Mouse (Mus musculus) lung, postnatal 36 days (tissue): ENCODE results near the gene Pomp.
"Not testable (repeated sequence)": the region's sequence is repeated elsewhere in the genome, so short reads cannot be mapped to it uniquely, and the experiment has no call there.

Source experiments
- DNase-seq: peaks from one replicate; pipeline ENCODE4 v3.0.0; 2022; ENCODE audit warnings: mixed read lengths

Gene Pomp

DNA sequence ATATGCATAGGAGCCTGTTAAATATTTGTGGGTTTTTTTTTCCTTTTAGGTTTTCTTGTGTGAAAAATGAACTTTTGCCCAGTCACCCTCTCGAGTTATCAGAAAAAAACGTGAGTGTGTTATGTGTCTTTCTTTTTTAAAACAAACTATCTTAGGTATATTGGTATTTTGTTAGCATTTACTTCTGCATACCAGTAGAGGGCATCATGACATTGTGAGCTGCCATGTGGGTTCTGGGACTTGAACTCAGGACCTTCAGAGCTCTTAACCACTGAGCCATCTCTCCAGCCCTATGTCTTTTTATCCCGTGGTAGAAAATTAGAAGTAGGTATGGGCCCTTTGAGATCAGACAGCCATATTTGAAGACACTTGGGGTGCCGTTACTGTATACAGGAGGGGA, 8.4 kb downstream of the Pomp start:
- DNase-seq = no peak

GRCm38 (mm10) chr5:147869568-147869967, 9.3 kb downstream of the Pomp start:
- no peak for DNase-seq

- no peak for DNase-seq
These were observed 10.0 kb downstream of the Pomp start for GRCm38 (mm10) chr5:147870296-147870695.

- no peak for DNase-seq
These were observed 11.0 kb downstream of the Pomp start for GRCm38 (mm10) chr5:147871091-147871820.

GRCm38 (mm10) chr5:147874491-147875065, 14.3 kb downstream of the Pomp start:
- DNase-seq = no peak

DNA sequence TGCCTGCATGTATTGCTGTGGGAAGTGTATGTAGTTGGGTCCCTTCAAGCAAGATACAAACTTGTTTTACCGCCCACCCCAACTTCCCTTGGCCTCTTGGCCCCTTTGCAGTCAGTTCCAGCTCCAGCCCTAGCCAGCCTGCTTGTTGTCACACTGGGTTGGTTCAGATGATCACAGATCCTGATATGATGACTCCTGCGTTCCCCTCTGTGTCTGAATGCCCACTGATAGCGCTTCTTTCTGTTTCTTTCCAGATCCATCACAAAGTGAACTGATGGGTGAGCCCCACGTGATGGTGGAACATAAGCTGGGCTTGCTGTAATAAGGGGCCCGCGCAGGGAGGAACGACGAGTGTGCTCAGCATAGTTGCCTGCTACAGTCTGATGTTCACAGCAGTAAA, 14.9 kb downstream of the Pomp start:
- no peak for DNase-seq

GRCm38 (mm10) chr5:147877520-147877919, 17.3 kb downstream of the Pomp start:
- DNase-seq = no peak

GRCm38 (mm10) chr5:147879971-147880682, 19.9 kb downstream of the Pomp start:
- no peak for DNase-seq

GRCm38 (mm10) chr5:147883581-147883980, 23.3 kb downstream of the Pomp start:
- no peak for DNase-seq

- no peak for DNase-seq
These were observed 28.3 kb downstream of the Pomp start for GRCm38 (mm10) chr5:147888313-147889297.

GRCm38 (mm10) chr5:147892735-147893134, 32.5 kb downstream of the Pomp start:
- no peak for DNase-seq

GRCm38 (mm10) chr5:147893143-147893542, 32.9 kb downstream of the Pomp start:
- DNase-seq = no peak

GRCm38 (mm10) chr5:147893766-147894454, 33.6 kb downstream of the Pomp start:
- peak; percentile 76 for DNase-seq

DNA sequence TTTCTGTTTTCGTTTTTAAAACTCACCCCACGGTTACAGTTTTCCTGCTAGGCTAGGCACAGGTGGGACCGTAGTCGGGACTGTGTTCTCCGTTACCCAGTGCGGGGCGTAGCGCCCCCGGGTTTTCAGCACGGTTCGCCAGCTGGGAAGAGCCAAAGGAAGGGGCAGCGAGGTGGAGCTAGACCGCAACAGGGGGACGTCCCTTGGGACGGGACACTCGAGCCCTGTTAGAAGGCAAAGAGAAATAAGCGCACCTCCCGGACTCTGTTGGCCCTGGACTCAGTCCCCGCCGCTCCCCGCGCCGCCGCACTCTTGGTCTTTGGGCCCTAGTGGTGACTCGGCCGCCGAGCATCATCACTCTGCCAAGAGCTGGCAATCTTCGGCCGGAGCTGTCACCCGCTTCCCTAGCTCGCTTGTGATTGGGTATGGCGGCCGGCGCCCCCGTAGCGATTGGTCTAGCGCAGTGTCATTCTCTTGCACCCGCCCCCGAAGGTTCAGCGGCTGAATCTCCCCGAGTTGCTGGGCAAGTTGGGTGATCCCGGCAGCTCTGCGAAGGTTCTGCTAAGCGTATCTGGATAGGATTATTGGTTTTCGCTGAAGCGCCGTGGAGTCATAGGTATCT, 34.3 kb downstream of the Pomp start, which contains the start of gene Slc46a3:
Gene Slc46a3 (minus strand): TSS at position 361 of the 622 bp plus-strand sequence.
- peak; percentile 95 for DNase-seq

- no peak for DNase-seq
These were observed 35.4 kb downstream of the Pomp start for GRCm38 (mm10) chr5:147895436-147896198.

DNA sequence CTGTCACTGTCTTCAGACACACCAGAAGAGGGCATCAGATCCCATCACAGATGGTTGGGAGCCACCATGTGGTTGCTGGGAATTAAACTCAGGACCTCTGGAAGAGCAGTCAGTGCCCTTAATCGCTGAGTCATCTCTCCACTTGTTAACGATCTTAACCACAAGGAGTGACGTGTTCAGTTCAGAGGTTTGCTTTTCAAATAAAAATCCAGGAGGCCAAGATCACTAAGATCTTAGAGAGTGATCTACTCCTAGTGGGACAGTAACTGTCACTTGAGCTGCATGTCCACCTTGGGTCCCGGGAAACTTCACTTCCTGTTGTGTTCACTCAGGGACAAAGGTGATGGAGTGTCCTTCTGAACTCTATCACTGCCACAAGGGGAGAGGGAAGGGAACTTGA, 36.2 kb downstream of the Pomp start:
- not testable (repeated sequence) for DNase-seq

DNA sequence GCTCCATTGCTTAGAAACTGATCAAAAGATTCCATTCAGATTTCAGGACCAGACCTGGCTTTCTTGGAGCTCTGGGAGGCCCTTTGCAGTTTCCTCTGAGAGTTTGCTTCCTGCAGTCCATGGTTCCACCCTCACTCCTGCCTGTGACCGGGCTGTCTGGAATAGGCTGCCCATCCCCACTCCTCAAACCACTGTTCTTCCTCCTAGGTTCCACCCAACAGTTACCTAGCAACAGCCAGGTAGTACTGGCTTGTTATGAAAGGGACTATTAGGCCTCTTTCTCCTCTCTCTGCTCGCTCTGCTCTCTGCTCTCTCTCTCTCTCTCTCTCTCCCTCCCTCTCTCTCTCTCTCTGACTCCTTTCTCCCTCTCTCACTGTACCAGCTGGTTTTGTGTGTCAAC, 38.0 kb downstream of the Pomp start:
- DNase-seq = no peak

- no peak for DNase-seq
These were observed 38.8 kb downstream of the Pomp start for GRCm38 (mm10) chr5:147898968-147899549.

DNA sequence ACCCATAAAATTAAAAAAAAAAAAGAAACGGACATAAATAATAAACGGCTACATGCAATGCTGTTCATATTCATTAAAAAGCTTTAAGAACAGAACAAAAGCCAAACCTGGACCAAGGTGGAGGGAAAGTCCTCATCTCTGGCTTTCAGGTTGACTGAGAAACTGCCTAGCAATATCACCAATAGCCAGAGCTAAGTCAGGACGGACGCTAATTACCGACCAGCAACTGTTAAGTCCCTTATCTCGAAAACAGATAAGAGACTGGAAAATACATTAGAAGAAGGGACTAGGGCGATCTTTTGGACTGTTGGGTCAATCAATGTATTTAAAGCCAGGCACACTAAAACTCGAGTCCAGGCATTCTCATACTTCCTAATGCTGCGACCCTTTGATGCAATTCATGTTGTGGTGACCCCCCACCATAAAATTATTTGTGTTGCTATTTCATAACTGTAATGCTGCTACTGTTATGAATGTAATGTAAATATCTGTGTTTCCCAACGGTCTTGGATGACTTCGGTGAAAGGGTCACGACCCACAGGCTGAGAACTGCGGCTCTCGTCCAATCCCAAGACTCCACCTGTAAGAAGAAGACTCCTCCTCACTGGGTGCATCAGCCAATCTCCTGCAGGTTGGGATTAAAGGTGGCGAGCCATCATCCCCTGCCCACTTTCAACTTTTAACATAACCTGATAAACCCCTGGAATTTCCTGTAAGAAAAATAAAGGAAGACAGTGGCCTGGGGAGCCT, 41.9 kb downstream of the Pomp start:
- DNase-seq = no peak

- DNase-seq = no peak
These were observed 42.9 kb downstream of the Pomp start for GRCm38 (mm10) chr5:147903166-147903565.
